Mouse (Mus musculus) C2C12 (cell line): ENCODE results near the gene Bok.

Experiments
- CTCF ChIP-seq: IDR thresholded peaks from one replicate; pipeline ENCODE4 v1.5.1; 2011; ENCODE audit not compliant: control insufficient read depth, insufficient read depth, insufficient read length
- FOSL1 ChIP-seq: IDR thresholded peaks from one replicate; pipeline ENCODE4 v1.8.0; 2011; ENCODE audit warnings: mild to moderate bottlenecking, low read length; ENCODE audit not compliant: poor library complexity, insufficient read depth, severe bottlenecking
- MYOD1 ChIP-seq: IDR thresholded peaks from one replicate; pipeline ENCODE4 v1.6.1; 2011; ENCODE audit warnings: low read depth; ENCODE audit not compliant: control insufficient read depth, insufficient read length

GRCm38 (mm10) chr1:93654798-93655197 is 30.7 kb upstream of the Bok start:
- no peak for TF ChIP-seq CTCF
- TF ChIP-seq MYOD1 = no peak
- no peak for TF ChIP-seq FOSL1
